Mouse (Mus musculus) limb, embryonic 13.5 days (tissue): Measurements from ENCODE around the gene Inca1. TPM values are rescaled to one million over a fixed set of nuclear protein-coding genes. Genes with fewer than 3 reads are reported as not detected.

ENCODE experiments used
- ATAC-seq: fragments of 200-750 bp; cut with Nextera tagmentation; 2 replicates; pipeline ENCODE4 v1.8.0; 2017; ENCODE audit warnings: low read depth, moderate number of reproducible peaks, moderate TSS enrichment; ENCODE audit not compliant: low FRiP score
- H3K27ac ChIP-seq: fragments of 300-500 bp; sonication (generic); 2 replicates; pipeline ENCODE4 v1.5.1; 2015; ENCODE audit warnings: inconsistent platforms, mild to moderate bottlenecking, moderate library complexity
- H3K27me3 ChIP-seq: fragments of 300-500 bp; sonication (generic); 2 replicates; pipeline ENCODE4 v1.6.1; 2015; ENCODE audit warnings: mild to moderate bottlenecking, inconsistent platforms
- H3K36me3 ChIP-seq: fragments of 300-500 bp; sonication (generic); 2 replicates; pipeline ENCODE4 v1.6.1; 2015; ENCODE audit warnings: inconsistent platforms, mild to moderate bottlenecking, moderate library complexity
- H3K4me1 ChIP-seq: fragments of 300-500 bp; sonication (generic); 2 replicates; pipeline ENCODE4 v1.6.1; 2015; ENCODE audit warnings: inconsistent platforms
- H3K4me2 ChIP-seq: fragments of 300-500 bp; sonication (generic); replicated peaks from 2 replicates; pipeline ENCODE4 v1.6.1; 2015; ENCODE audit warnings: inconsistent platforms, mild to moderate bottlenecking, moderate library complexity
- H3K4me3 ChIP-seq: fragments of 300-500 bp; sonication (generic); 2 replicates; pipeline ENCODE4 v1.5.1; 2015; ENCODE audit warnings: moderate library complexity, mild to moderate bottlenecking, inconsistent platforms
- H3K9ac ChIP-seq: fragments of 300-500 bp; sonication (generic); 2 replicates; pipeline ENCODE4 v1.6.1; 2015; ENCODE audit warnings: mild to moderate bottlenecking, inconsistent platforms
- H3K9me3 ChIP-seq: fragments of 300-500 bp; sonication (generic); 2 replicates; pipeline ENCODE4 v1.6.1; 2016; ENCODE audit warnings: inconsistent platforms
- WGBS: fragments of 180-500 bp; shearing (Covaris S2); methylation state at CpG from one replicate; pipeline ENCODE4 v1.1.7; 2015; 5-methylcytosine and 5-hydroxymethylcytosine counted together
- polyA plus RNA-seq: library from polyadenylated mRNA; unstranded; fragments of >200 nt; fragmentation: Nextera tagmentation; extraction: Ambion mirVana; gene quantifications from 2 replicates; pipeline ENCODE4 v1.2.1, GENCODE M21; 2015

Inca1 gene
- polyA plus RNA-seq, 1 experiment from 2014 or later, result 1.8 TPM

GRCm38 (mm10) chr11:70700613-70701012 is 658 bp upstream of the Inca1 start:
- Histone ChIP-seq H3K4me1 (peaks cover 27% of the 10 kb centered on the region), H3K9me3 (no peaks in the 10 kb centered on the region), H3K27ac (peak overlapping the region; percentile 93), H3K4me3 (peak overlapping the region; percentile 85), H3K9ac (peak overlapping the region; percentile 93), H3K4me2 (peak overlapping the region; percentile 83), H3K27me3 (no peaks in the 10 kb centered on the region), H3K36me3 (peaks cover 32% of the 10 kb centered on the region)
- 2% methylated on average over 34 of the region's 34 CpGs for WGBS
- ATAC-seq, result peak; percentile 41

- peaks cover 27% of the 10 kb centered on the region for H3K4me1 ChIP-seq
- WGBS, result 68% methylated on average over 2 of the region's 2 CpGs
- no peak overlapping the region for H3K4me3 ChIP-seq
- H3K27me3 ChIP-seq, result no peaks in the 10 kb centered on the region
- no peaks in the 10 kb centered on the region for H3K9me3 ChIP-seq
- peak overlapping the region; percentile 83; the same call in 1 of the 2 replicates for H3K4me2 ChIP-seq
- peaks cover 16% of the 10 kb centered on the region for H3K36me3 ChIP-seq
- H3K27ac ChIP-seq, result no peak overlapping the region
- H3K9ac ChIP-seq, result no peak overlapping the region
- ATAC-seq, result no peak
These were observed 904 bp downstream of the Inca1 start for GRCm38 (mm10) chr11:70699051-70699450.

- Histone ChIP-seq H3K9ac (no peak overlapping the region), H3K4me1 (peaks cover 23% of the 10 kb centered on the region), H3K4me2 (no peak overlapping the region), H3K36me3 (peaks cover 4% of the 10 kb centered on the region; the same call in 1 of the 2 replicates), H3K4me3 (no peak overlapping the region), H3K27me3 (no peaks in the 10 kb centered on the region), H3K27ac (no peak overlapping the region), H3K9me3 (no peaks in the 10 kb centered on the region)
- 68% methylated on average over 3 of the region's 3 CpGs for WGBS
- ATAC-seq, result no peak
These were observed 2.6 kb downstream of the Inca1 start for GRCm38 (mm10) chr11:70697376-70697775.

GRCm38 (mm10) chr11:70693504-70693903 is 6.5 kb downstream of the Inca1 start:
- H3K27me3 ChIP-seq, result no peaks in the 10 kb centered on the region
- H3K4me3 ChIP-seq, result no peak overlapping the region
- no peak overlapping the region for H3K27ac ChIP-seq
- no peak for ATAC-seq
- H3K4me2 ChIP-seq, result no peak overlapping the region
- H3K36me3 ChIP-seq, result no peaks in the 10 kb centered on the region
- no peak overlapping the region for H3K9ac ChIP-seq
- no peaks in the 10 kb centered on the region for H3K9me3 ChIP-seq
- peaks cover 5% of the 10 kb centered on the region for H3K4me1 ChIP-seq
- 68% methylated on average over 3 of the region's 3 CpGs for WGBS

GRCm38 (mm10) chr11:70689578-70689977 is 10.4 kb downstream of the Inca1 start:
- 64% methylated on average over 4 of the region's 4 CpGs for WGBS
- peaks cover 10% of the 10 kb centered on the region for H3K36me3 ChIP-seq
- H3K27ac ChIP-seq, result no peak overlapping the region
- no peak for ATAC-seq
- H3K4me3 ChIP-seq, result no peak overlapping the region
- no peak overlapping the region for H3K4me2 ChIP-seq
- H3K27me3 ChIP-seq, result no peaks in the 10 kb centered on the region
- no peak overlapping the region for H3K9ac ChIP-seq
- peaks cover 24% of the 10 kb centered on the region for H3K4me1 ChIP-seq
- H3K9me3 ChIP-seq, result no peaks in the 10 kb centered on the region

GRCm38 (mm10) chr11:70688372-70688771 is 11.6 kb downstream of the Inca1 start:
- peak overlapping the region; percentile 86 for H3K9ac ChIP-seq
- H3K4me3 ChIP-seq, result peak overlapping the region; percentile 86
- H3K4me1 ChIP-seq, result peaks cover 24% of the 10 kb centered on the region
- H3K36me3 ChIP-seq, result peaks cover 22% of the 10 kb centered on the region
- no peaks in the 10 kb centered on the region for H3K27me3 ChIP-seq
- 13% methylated on average over 8 of the region's 8 CpGs for WGBS
- ATAC-seq, result 0 out of 2 replicates have a peak, but pooled peaks have one; percentile 14
- peak overlapping the region; percentile 87 for H3K4me2 ChIP-seq
- no peaks in the 10 kb centered on the region for H3K9me3 ChIP-seq
- peak overlapping the region; percentile 86; the same call in 1 of the 2 replicates for H3K27ac ChIP-seq

- H3K9ac ChIP-seq, result peak within 1 kb of the TSS; percentile 86
- no peaks in the 10 kb centered on the region for H3K9me3 ChIP-seq
- H3K27ac ChIP-seq, result peak within 1 kb of the TSS; percentile 86
- peaks cover 24% of the 10 kb centered on the region for H3K4me1 ChIP-seq
- H3K4me3 ChIP-seq, result peak within 1 kb of the TSS; percentile 86
- under 1% methylated on average over 54 of the region's 55 CpGs for WGBS
- ATAC-seq, result peak; percentile 83
- peaks cover 29% of the 10 kb centered on the region for H3K36me3 ChIP-seq
- peak within 1 kb of the TSS; percentile 87 for H3K4me2 ChIP-seq
- H3K27me3 ChIP-seq, result no peaks in the 10 kb centered on the region
These were observed 12.3 kb downstream of the Inca1 start, which contains the start of gene Camta2 for GRCm38 (mm10) chr11:70687601-70688199. Camta2 (minus strand) TSS chr11:70688105.

- Histone ChIP-seq H3K4me1 (peaks cover 27% of the 10 kb centered on the region), H3K4me2 (peak overlapping the region; percentile 87), H3K9ac (peak overlapping the region; percentile 86), H3K27me3 (no peaks in the 10 kb centered on the region), H3K4me3 (peak overlapping the region; percentile 86), H3K36me3 (peaks cover 35% of the 10 kb centered on the region), H3K27ac (peak overlapping the region; percentile 86), H3K9me3 (no peaks in the 10 kb centered on the region)
- ATAC-seq, result peak; percentile 68
- 3% methylated on average over 16 of the region's 16 CpGs for WGBS
These were observed 12.9 kb downstream of the Inca1 start for GRCm38 (mm10) chr11:70686901-70687566.

- WGBS, result 91% methylated on average over 5 of the region's 5 CpGs
- no peak for ATAC-seq
- Histone ChIP-seq H3K9ac (no peak overlapping the region), H3K4me1 (peaks cover 24% of the 10 kb centered on the region), H3K4me3 (no peak overlapping the region), H3K36me3 (peaks cover 63% of the 10 kb centered on the region), H3K9me3 (no peaks in the 10 kb centered on the region), H3K27ac (no peak overlapping the region), H3K4me2 (no peak overlapping the region), H3K27me3 (no peaks in the 10 kb centered on the region)
These were observed 16.3 kb downstream of the Inca1 start for GRCm38 (mm10) chr11:70683640-70684039.

GRCm38 (mm10) chr11:70681897-70682581 is 17.9 kb downstream of the Inca1 start:
- Histone ChIP-seq H3K4me3 (no peak overlapping the region), H3K9me3 (no peaks in the 10 kb centered on the region), H3K27me3 (no peaks in the 10 kb centered on the region), H3K27ac (no peak overlapping the region), H3K9ac (0 out of 2 replicates have a peak overlapping the region, but pooled peaks have one; percentile 19), H3K36me3 (peaks cover 70% of the 10 kb centered on the region), H3K4me1 (peaks cover 15% of the 10 kb centered on the region), H3K4me2 (no peak overlapping the region)
- ATAC-seq, result 0 out of 2 replicates have a peak, but pooled peaks have one; percentile 32
- WGBS, result 19% methylated on average over 11 of the region's 11 CpGs

GRCm38 (mm10) chr11:70681170-70681569 is 18.8 kb downstream of the Inca1 start:
- H3K36me3 ChIP-seq, result peaks cover 78% of the 10 kb centered on the region
- 63% methylated on average over 12 of the region's 12 CpGs for WGBS
- H3K4me1 ChIP-seq, result peaks cover 6% of the 10 kb centered on the region
- H3K4me2 ChIP-seq, result no peak overlapping the region
- H3K27me3 ChIP-seq, result no peaks in the 10 kb centered on the region
- no peak for ATAC-seq
- H3K27ac ChIP-seq, result no peak overlapping the region
- no peaks in the 10 kb centered on the region for H3K9me3 ChIP-seq
- H3K9ac ChIP-seq, result no peak overlapping the region
- H3K4me3 ChIP-seq, result no peak overlapping the region

GRCm38 (mm10) chr11:70679894-70680293 is 20.1 kb downstream of the Inca1 start:
- Histone ChIP-seq H3K9ac (no peak overlapping the region), H3K9me3 (no peaks in the 10 kb centered on the region), H3K4me3 (no peak overlapping the region), H3K36me3 (peaks cover 83% of the 10 kb centered on the region), H3K27me3 (no peaks in the 10 kb centered on the region), H3K4me2 (no peak overlapping the region), H3K4me1 (peaks cover 5% of the 10 kb centered on the region; the same call in 1 of the 2 replicates), H3K27ac (no peak overlapping the region)
- whole genome bisulfite sequencing, result 94% methylated on average over 5 of the region's 8 CpGs
- ATAC-seq, result no peak
